Mouse (Mus musculus) layer of hippocampus, postnatal 25 days (tissue): Measurements from ENCODE around the gene Gm10031. TPM values are rescaled to one million over a fixed set of nuclear protein-coding genes. Genes with fewer than 3 reads are reported as not detected.
A peak's percentile ranks its signal among the peaks of the same experiment; 100 is the strongest.

Experiments used
- DNase-seq, 2 experiments: peaks; one replicate each; pipeline ENCODE4 v3.0.0; 2022; ENCODE audit warnings: mixed read lengths in 2 of 2, low spot score in 1 of 2; ENCODE audit errors: extremely low spot score in 1 of 2
- total RNA-seq, 2 experiments: library from RNA; stranded (reverse); gene quantifications; 2 replicates each; pipeline ENCODE4 v1.2.3; 2021

The Gm10031 gene
- total RNA-seq, 2 experiments from 2014 or later, result 45.3 to 48.8 TPM

DNA sequence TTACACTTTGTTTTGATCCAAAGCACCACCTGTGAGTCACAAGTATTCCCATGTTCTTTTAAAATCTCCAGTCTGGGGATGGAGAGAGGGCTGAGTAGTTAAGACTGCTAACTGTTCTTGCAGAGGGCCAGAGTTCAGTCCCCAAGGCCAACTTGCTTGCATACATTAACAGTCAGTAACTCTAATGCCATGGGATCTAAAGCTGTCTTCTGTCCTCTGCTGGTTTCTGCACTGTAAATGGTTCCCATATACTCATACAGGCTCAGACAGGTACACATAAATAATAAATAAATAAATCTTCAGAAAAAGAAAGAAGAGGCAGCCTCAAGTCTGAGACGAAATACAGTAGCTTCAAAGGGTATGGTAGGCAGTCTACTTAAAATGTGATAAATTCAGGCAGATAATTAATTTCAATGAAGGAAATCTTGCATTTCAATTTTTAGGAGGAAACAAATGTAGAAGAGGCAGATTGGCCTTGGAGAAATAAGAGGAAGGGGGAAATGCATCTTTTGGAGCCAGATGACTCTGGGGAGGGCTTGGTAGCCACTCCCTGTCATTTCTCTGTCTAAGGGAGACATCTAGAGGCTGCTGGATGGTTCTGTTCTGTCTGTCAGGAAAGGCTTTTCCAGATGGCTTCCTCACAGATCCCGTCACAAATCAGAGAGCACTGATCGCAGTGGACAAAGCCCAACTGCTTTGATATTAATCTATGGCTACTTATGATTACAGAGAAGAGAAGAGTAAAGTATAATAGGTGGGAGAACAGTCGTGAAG, 16.2 kb downstream of the Gm10031 start:
- DNase-seq, result no peak

DNA sequence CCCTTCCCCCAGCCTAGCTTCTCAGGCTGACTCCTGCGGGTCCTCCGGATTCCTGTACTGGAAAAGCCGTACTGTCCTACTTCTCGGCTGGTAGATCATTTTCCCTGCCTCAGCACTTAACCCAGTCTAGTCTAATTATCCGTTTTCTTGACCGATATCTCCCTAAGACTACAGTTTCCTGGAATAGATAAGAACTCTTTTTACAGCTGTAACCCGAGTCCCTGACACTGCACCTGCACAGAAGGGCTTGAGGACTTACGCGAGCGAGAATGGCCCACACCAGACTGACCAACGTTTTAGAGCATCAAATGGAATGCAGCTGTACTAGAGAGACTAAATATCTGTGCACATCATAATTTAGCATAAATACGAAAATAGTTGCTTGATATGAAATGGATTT, 20.2 kb downstream of the Gm10031 start:
- DNase-seq, result no peak

DNA sequence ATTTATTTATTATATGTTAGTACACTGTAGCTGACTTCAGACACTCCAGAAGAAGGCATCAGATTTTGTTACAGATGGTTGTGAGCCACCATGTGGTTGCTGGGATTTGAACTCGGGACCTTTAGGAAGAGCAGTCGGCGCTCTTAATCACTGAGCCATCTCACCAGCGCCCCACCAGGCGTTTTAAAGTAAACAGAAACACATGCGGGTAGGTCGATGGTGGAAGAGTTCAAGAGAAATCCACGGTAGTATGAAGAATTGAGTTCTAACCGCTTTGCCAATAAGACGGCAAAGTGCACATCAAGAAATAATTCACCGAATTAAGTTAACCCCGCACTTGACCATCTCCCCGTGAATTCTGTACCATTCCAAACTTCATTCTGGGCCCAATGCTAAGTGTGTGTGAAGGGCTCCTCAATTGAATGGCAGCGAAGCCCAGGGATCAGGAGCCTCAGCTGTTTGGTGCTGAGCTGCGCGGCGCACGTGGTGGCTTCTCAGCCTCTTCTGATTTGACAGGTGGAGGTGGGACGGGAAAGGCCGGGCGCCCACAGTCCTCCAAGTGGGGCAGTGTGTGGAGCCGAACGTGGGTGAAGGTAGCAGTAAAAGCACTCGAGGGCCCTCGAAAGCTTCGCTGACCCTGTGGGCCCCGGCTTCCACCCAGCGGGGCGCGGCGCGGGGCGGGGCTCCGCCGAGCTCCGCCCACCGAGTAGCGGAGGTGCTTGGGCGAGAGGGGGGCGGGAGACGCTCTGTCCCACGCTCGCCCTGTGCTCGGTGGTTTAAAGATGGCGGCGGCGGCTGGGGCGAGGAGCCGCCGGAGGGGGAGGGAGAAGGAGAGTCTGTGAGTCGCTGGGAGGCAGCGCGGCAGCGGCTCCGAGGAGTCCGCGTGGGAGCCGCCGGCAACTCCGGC, 34.5 kb downstream of the Gm10031 start, which contains the start of gene Abl2:
Abl2 (plus strand) TSS at position 763 of the 907 bp plus-strand sequence.
- peak; percentile 70 to 80 for DNase-seq

DNA sequence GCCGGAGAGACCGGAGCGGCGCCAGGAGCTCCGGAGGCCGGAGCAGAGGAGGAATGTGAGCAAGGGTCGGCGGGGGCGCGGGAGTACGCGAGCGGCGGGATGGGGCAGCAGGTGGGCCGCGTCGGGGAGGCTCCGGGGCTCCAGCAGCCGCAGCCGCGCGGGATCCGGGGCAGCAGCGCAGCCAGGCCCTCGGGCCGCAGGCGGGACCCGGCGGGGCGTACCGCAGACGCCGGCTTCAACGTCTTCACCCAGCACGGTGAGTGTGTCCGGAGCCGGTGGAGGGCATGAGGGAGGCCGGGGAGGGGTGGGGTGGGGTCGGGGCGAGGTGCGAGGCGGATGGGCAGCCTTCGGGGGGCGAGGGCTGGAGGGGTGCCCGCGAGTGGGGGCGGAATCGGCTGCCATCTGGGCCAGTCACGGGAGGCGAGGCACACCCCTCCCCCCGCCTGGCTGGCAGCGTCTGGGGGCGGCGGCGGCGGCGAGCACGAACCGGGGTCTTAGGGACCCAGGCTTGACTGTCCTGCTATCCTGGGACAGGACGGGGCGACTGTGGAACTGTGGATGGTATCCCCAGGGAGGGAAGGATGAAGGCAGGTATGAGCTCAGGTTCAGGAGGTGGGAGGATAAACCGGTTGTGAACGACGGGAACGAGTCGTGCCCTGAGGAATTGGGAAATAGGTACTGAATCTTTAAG, 35.3 kb downstream of the Gm10031 start:
- peak; percentile 63 for DNase-seq

DNA sequence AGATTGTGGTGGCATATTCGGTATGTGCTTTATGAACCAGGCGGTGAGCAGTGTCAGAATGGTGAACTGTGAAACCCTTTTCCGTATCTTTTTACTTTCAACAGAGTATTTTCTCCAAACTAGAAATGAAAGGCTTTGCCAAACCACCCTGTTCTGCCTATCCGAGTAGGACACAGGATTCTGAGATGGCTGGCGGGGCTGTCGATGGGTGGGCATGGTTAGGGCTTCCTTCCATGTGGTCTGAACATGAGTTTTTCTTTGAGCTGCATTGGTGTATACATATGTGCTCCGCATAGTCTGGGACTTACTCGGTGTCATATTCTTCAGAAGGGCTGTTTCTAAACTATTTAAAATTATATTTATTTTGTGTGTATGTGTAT, 35.8 kb downstream of the Gm10031 start:
- no peak for DNase-seq

DNA sequence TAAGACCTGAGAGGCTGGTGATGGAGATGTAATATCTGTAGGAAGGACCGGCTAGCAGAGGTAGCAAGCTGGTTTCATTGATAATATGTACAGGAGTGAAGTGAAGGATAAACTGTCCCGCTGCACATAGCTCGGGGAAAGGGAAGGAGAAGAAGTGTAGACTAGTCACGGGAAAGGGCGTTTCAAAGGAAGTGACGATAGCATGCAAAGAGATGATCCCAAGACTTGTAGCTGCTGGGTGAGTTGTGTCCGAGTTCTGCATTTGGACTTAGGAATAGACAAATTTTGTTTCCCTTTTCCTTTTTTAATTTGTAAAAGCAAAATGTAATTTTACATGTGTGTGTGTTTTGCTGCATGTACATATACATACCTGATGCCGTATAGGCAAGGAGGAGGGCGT, 36.7 kb downstream of the Gm10031 start:
- no peak for DNase-seq

DNA sequence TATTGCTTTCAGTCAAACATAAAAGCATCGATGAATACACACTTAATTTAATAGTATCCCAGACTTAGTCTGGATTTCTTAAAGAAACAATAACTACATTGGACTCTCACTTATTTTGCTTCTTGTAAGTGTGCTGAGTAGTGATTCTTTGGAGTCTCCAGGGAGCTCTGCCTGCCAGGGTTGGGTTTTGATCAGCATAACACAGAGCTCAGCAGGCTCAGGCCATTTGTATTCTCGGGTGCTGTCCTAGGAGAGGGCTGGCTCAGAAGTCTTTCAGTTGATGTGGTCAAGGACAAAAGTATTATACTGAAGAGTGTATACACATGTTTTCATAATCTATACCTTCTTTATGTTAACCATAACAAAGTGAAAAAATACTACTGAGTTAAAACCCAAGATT, 41.5 kb downstream of the Gm10031 start:
- no peak for DNase-seq

DNA sequence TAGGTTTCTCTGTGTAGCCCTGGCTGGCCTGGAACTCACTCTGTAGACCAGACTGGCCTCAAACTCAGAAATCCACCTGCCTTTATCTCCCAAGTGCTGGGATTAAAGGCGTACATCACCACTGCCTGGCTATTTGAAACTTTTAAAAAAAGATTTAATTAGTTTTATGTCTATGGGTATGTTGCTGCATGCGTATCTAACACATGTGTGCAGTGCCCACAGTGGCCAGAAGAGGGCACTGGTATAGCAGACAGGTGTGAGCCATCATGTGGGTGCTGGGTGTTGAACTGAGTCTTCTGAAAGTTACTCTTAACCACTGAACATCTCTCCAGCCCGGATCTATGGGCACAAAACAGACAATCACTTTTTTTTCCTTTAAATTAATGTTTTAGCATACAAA, 42.3 kb downstream of the Gm10031 start:
- DNase-seq, result no peak

DNA sequence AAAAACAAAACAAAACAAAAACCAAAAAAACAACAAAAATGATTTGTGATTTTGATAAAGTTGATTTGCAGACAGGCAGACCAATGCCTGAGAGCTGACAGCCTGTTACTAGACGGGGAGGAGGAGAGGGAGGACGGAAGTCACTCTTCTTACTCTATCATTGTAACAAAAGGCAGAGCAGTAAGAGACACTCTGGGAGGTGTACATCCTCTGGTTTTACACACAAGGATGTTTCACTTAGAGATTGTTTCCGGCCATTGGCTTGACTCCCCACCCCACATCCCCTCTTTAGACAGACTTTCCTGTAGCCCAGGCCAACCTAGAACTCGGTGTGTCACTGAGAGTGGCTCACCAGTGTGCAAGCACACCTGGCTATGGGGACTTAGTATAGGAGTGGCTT, 45.8 kb downstream of the Gm10031 start:
- DNase-seq, result no peak

DNA sequence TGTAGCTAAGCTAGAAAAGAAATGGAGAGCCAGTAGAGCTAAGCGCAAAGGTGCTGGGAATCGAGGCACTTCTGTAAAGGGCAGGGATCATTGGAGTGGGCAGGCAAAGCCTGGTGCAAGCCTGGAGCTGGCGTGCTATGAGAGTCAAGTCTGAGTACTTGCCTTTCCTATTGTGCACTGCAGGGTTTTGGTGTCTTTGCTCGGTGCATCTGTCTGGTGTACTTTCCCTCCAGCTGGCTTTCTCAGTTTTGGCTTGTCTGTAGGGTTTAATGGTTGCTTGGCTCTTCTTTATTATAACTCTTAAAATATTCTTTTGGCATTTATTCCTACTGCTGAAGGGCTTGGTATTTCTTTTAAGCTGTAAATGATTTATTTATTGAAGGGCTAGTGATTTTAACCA, 49.1 kb downstream of the Gm10031 start:
- DNase-seq, result no peak

Other genes starting within 250 kb of the Gm10031 start
- 1 to 10 TPM; 4.5 to 6.2 TPM for gene Tdrd5, start 220.3 kb upstream of the Gm10031 start, total RNA-seq
- gene Nphs2, start 213.3 kb upstream of the Gm10031 start, total RNA-seq, result under 1 TPM in 1 of 2 experiments, not detected in 1; 0.15 TPM
- 100 to 1,000 TPM; 295 to 324 TPM for gene Gm2000, start 158.0 kb upstream of the Gm10031 start, total RNA-seq
- gene Axdnd1, start 102.9 kb upstream of the Gm10031 start, total RNA-seq, result 1 to 10 TPM in 1 of 2 experiments, under 1 TPM in 1; 0.47 to 1.5 TPM
- gene Soat1, start 49.7 kb upstream of the Gm10031 start, total RNA-seq, result 10 to 100 TPM; 41.2 to 47.1 TPM
- gene Abl2, start 34.8 kb downstream of the Gm10031 start, total RNA-seq, result 10 to 100 TPM; 78.2 to 83.8 TPM
- gene Tor3a, start 150.3 kb downstream of the Gm10031 start, total RNA-seq, result 1 to 10 TPM; 5.1 to 6.3 TPM
- gene Fam20b, start 195.1 kb downstream of the Gm10031 start, total RNA-seq, result 10 to 100 TPM; 69.8 to 75.6 TPM